Mouse (Mus musculus) heart, adult 8-10 months (tissue): ENCODE results near the gene Adar. TPM values are rescaled to one million over a fixed set of nuclear protein-coding genes. Genes with fewer than 3 reads are reported as not detected.
"Not testable (repeated sequence)": the region's sequence is repeated elsewhere in the genome, so short reads cannot be mapped to it uniquely, and the experiment has no call there.

Source experiments
- DNase-seq: peaks from one replicate; pipeline ENCODE4 v3.0.0; 2022; ENCODE audit warnings: low spot score
- total RNA-seq, 4 experiments: library from RNA; stranded (reverse); gene quantifications; 2 replicates each; pipeline ENCODE4 v1.2.4; 2022

Gene Adar
- total RNA-seq, 4 experiments from 2014 or later: 10.8 to 13.0 (median 12.4) TPM

GRCm38 (mm10) chr3:89794616-89795015 is 79.8 kb downstream of the Adar start:
- DNase-seq: no peak

DNA sequence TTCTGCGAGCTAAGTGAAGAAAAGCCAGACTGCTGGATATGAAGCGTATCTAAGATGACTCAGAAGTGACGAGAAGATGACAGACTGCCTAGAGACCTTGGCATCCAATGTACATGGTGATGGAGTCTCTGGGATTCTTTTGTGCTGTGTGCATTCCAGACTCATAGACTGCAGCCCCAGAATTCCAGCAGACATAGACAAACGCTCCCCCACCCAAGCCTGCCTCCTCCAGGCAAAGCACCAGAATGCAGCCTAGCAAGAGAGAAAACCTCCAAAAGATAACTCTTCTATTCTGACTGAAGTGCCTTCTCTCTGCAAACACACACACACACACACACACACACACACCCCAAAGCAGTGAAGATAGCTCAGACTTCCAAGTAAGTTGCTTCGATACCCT is 80.9 kb downstream of the Adar start:
- DNase-seq: no peak

- DNase-seq: peak; percentile 46
Measured at GRCm38 (mm10) chr3:89796358-89796757, 81.5 kb downstream of the Adar start.

DNA sequence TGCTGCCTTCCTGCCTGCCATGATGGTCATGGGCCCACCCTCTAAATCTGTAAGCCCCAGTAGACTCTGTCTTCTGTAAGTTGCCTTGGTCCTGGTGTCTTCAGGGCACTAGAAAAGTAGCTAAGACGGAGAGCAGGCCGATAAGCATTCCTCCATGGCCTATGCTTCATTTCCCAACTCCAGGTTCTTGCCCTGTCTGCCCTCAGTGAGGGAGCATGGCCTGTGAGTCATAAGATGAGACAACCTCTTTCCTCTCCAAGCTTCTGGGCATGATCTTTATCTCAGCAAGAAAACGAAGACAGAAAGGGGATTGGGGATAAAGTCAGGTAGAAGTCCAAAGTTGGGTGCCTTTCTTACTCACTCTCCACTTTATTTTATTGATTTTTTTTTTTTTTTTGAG is 83.7 kb downstream of the Adar start:
- DNase-seq: no peak

DNA sequence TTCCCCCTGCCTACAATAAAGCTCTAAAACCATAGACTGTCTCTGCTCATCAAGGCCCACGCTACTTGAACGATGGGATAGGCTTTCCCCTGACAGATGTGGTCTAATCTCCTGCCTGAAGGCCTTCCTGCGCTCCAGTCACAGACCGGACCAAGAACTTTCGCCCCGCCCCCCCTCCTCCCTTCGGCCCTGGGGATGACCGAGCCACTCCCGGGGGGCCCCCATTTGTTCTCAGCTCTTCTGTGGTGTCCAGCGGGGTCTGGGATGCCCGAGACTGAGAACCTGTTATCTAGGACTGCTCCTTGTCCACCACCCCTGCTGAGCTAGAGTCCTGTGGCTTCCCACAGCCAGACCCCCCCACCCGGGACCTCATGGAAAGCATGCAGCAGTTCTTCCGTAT is 84.7 kb downstream of the Adar start:
- DNase-seq: no peak

DNA sequence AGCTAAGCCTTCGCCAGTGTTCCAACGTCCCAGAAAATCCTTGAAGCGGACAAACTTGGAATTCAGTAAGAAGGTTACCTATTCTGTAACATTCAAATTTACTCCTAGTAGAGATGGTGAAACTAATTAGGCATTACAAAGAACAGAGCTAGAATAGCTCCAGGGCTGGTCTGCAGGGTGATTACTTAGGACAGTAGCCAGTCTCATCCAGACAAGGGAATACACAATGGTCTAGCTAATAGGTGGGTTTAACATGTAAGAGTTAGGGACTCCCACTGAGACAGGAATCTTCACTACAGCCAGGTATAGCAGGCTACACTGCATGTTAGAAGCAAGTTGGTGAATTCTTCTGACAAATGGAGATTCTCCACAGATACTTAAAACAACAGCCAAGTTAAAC is 85.3 kb downstream of the Adar start:
- not testable (repeated sequence) for DNase-seq

DNA sequence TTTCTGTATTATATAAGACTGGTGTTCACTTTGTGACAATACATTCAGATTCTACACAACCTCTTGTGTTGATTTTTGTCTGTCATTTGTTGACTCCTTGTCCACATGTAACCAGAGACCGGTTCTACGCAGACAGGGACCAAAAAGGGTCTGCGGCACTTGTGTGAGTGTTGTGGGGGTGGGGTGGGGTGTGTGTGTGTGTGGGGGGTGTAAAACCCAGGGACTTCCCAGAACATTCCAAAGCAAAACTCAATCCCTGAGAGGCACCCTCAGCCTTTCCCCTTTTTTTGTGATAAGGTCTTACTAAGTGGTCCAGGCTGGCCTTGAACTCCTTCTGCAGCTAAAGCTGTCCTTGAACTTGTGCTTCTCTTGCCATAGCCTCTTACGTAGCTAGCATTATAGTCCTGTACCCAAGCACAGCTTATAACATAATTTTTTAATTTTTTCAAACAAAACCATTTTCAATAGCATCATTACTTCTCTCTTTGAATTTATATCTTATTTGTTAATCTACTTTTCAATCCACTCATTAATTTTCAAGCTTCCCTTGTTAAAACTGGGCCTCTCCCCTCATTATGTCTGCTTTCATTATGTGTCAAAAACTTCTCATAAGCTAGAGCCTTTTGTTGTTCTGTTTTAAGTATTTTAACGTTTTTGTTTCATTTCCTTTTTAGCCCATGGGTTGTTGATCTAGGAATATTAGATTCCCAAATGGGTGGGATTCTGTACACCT is 86.1 kb downstream of the Adar start:
- DNase-seq: no peak

DNA sequence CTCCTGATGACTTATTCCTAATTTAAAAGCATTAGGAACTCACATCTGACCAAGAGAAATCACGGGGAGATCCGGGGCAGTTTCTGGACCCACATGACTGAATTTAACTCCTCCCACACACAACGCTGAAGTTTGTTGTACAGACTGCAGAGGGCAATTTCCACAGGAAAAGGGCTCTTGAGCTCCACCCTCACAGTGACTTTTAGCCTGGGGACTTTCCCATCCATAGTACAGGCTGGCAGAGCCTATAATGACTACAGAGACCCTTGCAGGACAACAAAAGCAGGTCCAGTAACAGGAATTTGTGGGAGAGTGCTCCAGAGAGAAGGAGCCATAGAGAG is 86.7 kb downstream of the Adar start:
- DNase-seq: peak; percentile 47

DNA sequence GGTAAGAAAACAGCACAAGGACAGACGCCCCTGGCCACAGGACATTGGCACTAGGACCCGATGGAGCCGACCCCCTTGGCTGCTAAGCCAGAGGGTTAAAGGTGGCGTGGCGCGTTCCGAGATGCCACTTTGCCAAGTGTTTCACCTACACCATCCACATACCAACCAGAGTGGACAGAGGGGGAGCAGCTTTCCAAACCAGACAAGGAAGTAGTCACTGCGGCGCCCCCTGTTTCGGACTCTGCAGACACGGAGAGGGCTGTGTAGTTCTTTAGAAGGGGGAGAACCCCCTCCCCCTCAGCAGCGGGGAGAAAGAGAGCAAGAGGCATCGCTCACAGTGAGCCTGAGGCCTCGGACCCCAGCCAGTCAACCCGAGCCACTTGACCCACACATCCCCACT is 88.1 kb downstream of the Adar start:
- no peak for DNase-seq

Other genes starting within 250 kb of the Adar start
- gene Kcnn3, start 194.9 kb upstream of the Adar start, total RNA-seq: 1 to 10 TPM; 2.1 to 3.4 (median 2.4) TPM
- gene Chrnb2, start 49.6 kb downstream of the Adar start, total RNA-seq: under 1 TPM; 0.11 to 0.22 (median 0.16) TPM
- gene Ube2q1, start 58.6 kb downstream of the Adar start, total RNA-seq: 10 to 100 TPM; 21.6 to 25.2 (median 23.0) TPM
- gene She, start 116.3 kb downstream of the Adar start, total RNA-seq: 10 to 100 TPM in 3 of 4 experiments, 1 to 10 TPM in 1; 8.5 to 14.1 (median 12.4) TPM
- gene Il6ra, start 198.2 kb downstream of the Adar start, total RNA-seq: 1 to 10 TPM; 2.8 to 4.3 (median 3.1) TPM
- gene Atp8b2, start 248.5 kb downstream of the Adar start, total RNA-seq: 10 to 100 TPM; 14.5 to 17.8 (median 15.8) TPM